Mouse (Mus musculus) heart, adult 2 months (tissue): ENCODE measurements around the gene Fgl2. TPM values are rescaled to one million over a fixed set of nuclear protein-coding genes. Genes with fewer than 3 reads are reported as not detected.
A peak's percentile ranks its signal among the peaks of the same experiment; 100 is the strongest.

Experiments
- DNase-seq, 2 experiments: peaks; one replicate each; pipeline ENCODE4 v3.0.0; 2021
- H3K27ac ChIP-seq: fragments of 200-600 bp; 2 replicates; pipeline ENCODE4 v1.8.1; 2022
- H3K27me3 ChIP-seq: fragments of 200-500 bp; 2 replicates; pipeline ENCODE4 v1.6.1; 2012; ENCODE audit warnings: mild to moderate bottlenecking, low read length, inconsistent platforms, mixed read lengths; ENCODE audit not compliant: control insufficient read depth, insufficient read depth
- H3K36me3 ChIP-seq: fragments of 200-500 bp; 2 replicates; pipeline ENCODE4 v1.6.1; 2012; ENCODE audit warnings: low read length, inconsistent platforms; ENCODE audit not compliant: control insufficient read depth, insufficient read depth
- H3K4me1 ChIP-seq: fragments of 200-500 bp; 2 replicates; pipeline ENCODE4 v1.6.1; 2011; ENCODE audit warnings: low read length; ENCODE audit not compliant: control insufficient read depth, insufficient read depth
- H3K4me3 ChIP-seq: fragments of 200-600 bp; 2 replicates; pipeline ENCODE4 v1.8.1; 2022
- H3K79me2 ChIP-seq: fragments of 200-500 bp; replicated peaks from 2 replicates; pipeline ENCODE4 v1.6.1; 2012; ENCODE audit warnings: mild to moderate bottlenecking, inconsistent platforms, low read length, moderate library complexity, mixed read lengths; ENCODE audit not compliant: control insufficient read depth, insufficient read depth
- H3K9ac ChIP-seq: fragments of 200-500 bp; 2 replicates; pipeline ENCODE4 v1.6.1; 2012; ENCODE audit warnings: low read depth, mild to moderate bottlenecking, control low read depth, inconsistent platforms, low read length, mixed read lengths
- CTCF ChIP-seq: fragments of 200-600 bp; IDR thresholded peaks from 2 replicates; pipeline ENCODE4 v1.8.1; 2022; ENCODE audit warnings: antibody characterized with exemption, mild to moderate bottlenecking, moderate library complexity
- EP300 ChIP-seq: fragments of 200-500 bp; IDR thresholded peaks from 2 replicates; pipeline ENCODE4 v1.6.1; 2011; ENCODE audit warnings: low read depth, low read length, control low read depth; ENCODE audit not compliant: insufficient read depth
- POLR2A ChIP-seq: fragments of 200-500 bp; IDR thresholded peaks from 2 replicates; pipeline ENCODE4 v1.6.1; 2011; ENCODE audit warnings: mild to moderate bottlenecking, low read depth, low read length, control low read depth; ENCODE audit not compliant: insufficient read depth
- WGBS: fragments of 180-500 bp; shearing (Covaris S2); methylation state at CpG from one replicate; pipeline ENCODE4 v1.1.7; 2018; 5-methylcytosine and 5-hydroxymethylcytosine counted together
- intact Hi-C: fragments of 180-260 bp; cut with DNase I; formaldehyde crosslinking; loops from one replicate; pipeline ENCODE4 v1.15.1; 2025
- polyA plus RNA-seq: library from polyadenylated mRNA; depleted of rRNA; stranded (reverse); fragments of >200 nt; gene quantifications from 2 replicates; pipeline ENCODE4 v1.2.3, GENCODE M21; 2012
- total RNA-seq, 2 experiments: library from RNA; stranded (reverse); gene quantifications; 2 replicates each; pipeline ENCODE4 v1.2.3; 2021

The Fgl2 gene
- total and polyA plus RNA-seq, 3 experiments, result 16.9 to 27.2 (median 26.3) TPM

- no peak for TF ChIP-seq EP300
- TF ChIP-seq CTCF, result no peak
- no peak for TF ChIP-seq POLR2A
- Histone ChIP-seq H3K27me3 (no peaks in the 10 kb centered on the region), H3K9ac (no peak overlapping the region), H3K4me3 (no peak overlapping the region), H3K79me2 (no peaks in the 10 kb centered on the region), H3K4me1 (no peaks in the 10 kb centered on the region; the same call in none of the 2 replicates), H3K36me3 (no peaks in the 10 kb centered on the region), H3K27ac (no peak overlapping the region)
- 62% methylated on average over 2 of the region's 2 CpGs for WGBS
- intact Hi-C loops, result no loop called here
- DNase-seq, result no peak
Measured at GRCm38 (mm10) chr5:21378397-21378796, 6.0 kb downstream of the Fgl2 start.

- DNase-seq, result no peak
- no peaks in the 10 kb centered on the region for H3K27me3 ChIP-seq
- H3K4me1 ChIP-seq, result no peaks in the 10 kb centered on the region; the same call in none of the 2 replicates
- H3K79me2 ChIP-seq, result no peaks in the 10 kb centered on the region
- no peak overlapping the region for H3K9ac ChIP-seq
- H3K27ac ChIP-seq, result no peak overlapping the region
- intact Hi-C loops, result no loop called here
- no peak overlapping the region for H3K4me3 ChIP-seq
- 55% methylated on average over 6 of the region's 6 CpGs for WGBS
- no peaks in the 10 kb centered on the region for H3K36me3 ChIP-seq
- no peak for TF ChIP-seq EP300
- TF ChIP-seq CTCF, result no peak
- no peak for TF ChIP-seq POLR2A
Measured at GRCm38 (mm10) chr5:21381986-21382385, 9.5 kb downstream of the Fgl2 start.

DNA sequence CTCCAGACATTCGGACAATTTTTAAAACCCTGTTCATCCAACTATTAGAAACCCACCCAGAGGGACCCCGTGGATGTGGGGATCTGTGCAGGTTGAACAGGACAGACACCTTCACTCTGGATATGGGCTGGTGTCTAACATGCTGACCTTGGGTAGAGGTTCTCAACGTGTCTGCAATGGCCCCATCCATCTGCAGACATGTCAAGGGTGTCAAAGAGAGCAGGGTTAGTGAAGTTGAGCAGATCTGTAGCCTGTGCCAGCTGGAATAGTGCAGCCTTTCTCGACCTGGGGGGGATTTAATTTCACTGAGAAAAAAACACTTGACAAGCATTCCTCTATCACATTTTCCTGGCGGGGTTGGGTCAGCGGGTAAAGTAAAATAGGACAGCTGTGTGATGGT lies 10.2 kb downstream of the Fgl2 start:
- Histone ChIP-seq H3K27ac (no peak overlapping the region), H3K27me3 (no peaks in the 10 kb centered on the region), H3K36me3 (no peaks in the 10 kb centered on the region), H3K9ac (no peak overlapping the region), H3K4me1 (no peaks in the 10 kb centered on the region; the same call in none of the 2 replicates), H3K79me2 (no peaks in the 10 kb centered on the region), H3K4me3 (no peak overlapping the region)
- DNase-seq, result no peak
- intact Hi-C loops, result no loop called here
- WGBS, result 67% methylated on average over 6 of the region's 6 CpGs
- TF ChIP-seq POLR2A (no peak), CTCF (no peak)

- DNase-seq, result peak in 1 of 2 experiments; percentile 31
- intact Hi-C loops, result no loop called here
- TF ChIP-seq CTCF, result no peak
- no peak for TF ChIP-seq POLR2A
- TF ChIP-seq EP300, result no peak
- Histone ChIP-seq H3K4me1 (no peaks in the 10 kb centered on the region; the same call in none of the 2 replicates), H3K27ac (peak overlapping the region; percentile 20), H3K79me2 (no peaks in the 10 kb centered on the region), H3K36me3 (no peaks in the 10 kb centered on the region), H3K4me3 (no peak overlapping the region), H3K27me3 (no peaks in the 10 kb centered on the region), H3K9ac (no peak overlapping the region)
- WGBS, result 48% methylated on average over 14 of the region's 14 CpGs
Measured at GRCm38 (mm10) chr5:21383392-21384251, 11.2 kb downstream of the Fgl2 start.

GRCm38 (mm10) chr5:21384252-21384960 lies 12.0 kb downstream of the Fgl2 start:
- intact Hi-C loops, result no loop called here
- Histone ChIP-seq H3K4me3 (no peak overlapping the region), H3K36me3 (no peaks in the 10 kb centered on the region), H3K27ac (no peak overlapping the region), H3K79me2 (no peaks in the 10 kb centered on the region), H3K4me1 (no peaks in the 10 kb centered on the region; the same call in none of the 2 replicates), H3K9ac (no peak overlapping the region), H3K27me3 (no peaks in the 10 kb centered on the region)
- DNase-seq, result no peak
- TF ChIP-seq EP300 (no peak), POLR2A (no peak), CTCF (no peak)
- WGBS, result 66% methylated on average over 13 of the region's 13 CpGs

DNA sequence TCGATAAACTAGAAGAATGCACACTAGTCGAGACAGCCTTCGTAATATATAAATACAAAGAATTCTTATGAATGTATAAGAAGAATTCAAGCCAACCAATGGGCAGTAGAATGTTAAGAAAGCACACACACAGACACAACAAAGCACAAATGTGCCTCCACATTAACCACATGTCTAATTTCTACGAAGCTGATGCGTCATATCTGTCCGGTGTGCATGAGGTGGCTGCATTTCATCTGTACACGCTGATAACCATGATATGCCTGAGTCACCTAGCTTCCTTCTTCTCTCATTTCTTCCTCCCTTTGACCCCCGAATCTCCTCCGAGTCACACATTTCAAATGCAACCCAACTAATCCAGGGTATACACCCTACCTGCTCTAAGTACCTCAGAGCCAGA lies 12.5 kb downstream of the Fgl2 start:
- TF ChIP-seq POLR2A, result no peak
- no peak for TF ChIP-seq EP300
- no peak for TF ChIP-seq CTCF
- H3K27ac ChIP-seq, result no peak overlapping the region
- intact Hi-C loops, result no loop called here

More for the DNA sequence above, 12.5 kb downstream of the Fgl2 start:
- Histone ChIP-seq H3K79me2 (no peaks in the 10 kb centered on the region), H3K9ac (no peak overlapping the region), H3K4me3 (no peak overlapping the region), H3K27me3 (no peaks in the 10 kb centered on the region), H3K4me1 (no peaks in the 10 kb centered on the region; the same call in none of the 2 replicates), H3K36me3 (no peaks in the 10 kb centered on the region)
- WGBS, result 91% methylated on average over 9 of the region's 9 CpGs
- no peak for DNase-seq
